Mouse (Mus musculus) spleen, adult 12 weeks (tissue): ENCODE measurements around the gene Rps6ka2.

ENCODE experiments used
- DNase-seq: peaks from one replicate; pipeline ENCODE4 v3.0.0; 2022; ENCODE audit warnings: low spot score

The Rps6ka2 gene

GRCm38 (mm10) chr17:7221310-7221709 is 51.4 kb downstream of the Rps6ka2 start:
- no peak for DNase-seq

DNA sequence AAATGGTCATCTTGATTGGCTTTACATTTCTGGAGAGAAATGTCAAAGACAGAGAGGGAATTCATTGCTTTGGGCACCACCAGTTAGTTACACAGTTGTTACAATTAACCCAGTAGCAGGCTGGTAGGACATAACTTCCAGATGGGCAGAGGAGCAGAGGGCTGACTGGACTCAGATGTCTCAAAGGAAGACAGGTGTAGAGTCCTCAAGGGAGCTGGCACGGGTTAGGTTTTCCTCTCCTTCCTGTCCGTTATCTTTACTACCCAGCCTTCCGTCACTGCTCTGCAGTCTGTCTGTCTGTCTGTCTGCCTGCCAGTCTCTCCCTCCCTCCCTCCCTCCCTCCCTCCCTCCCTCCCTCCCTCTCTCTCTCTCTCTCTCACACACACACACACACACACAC is 52.3 kb downstream of the Rps6ka2 start:
- no peak for DNase-seq

GRCm38 (mm10) chr17:7228545-7228944 is 58.6 kb downstream of the Rps6ka2 start:
- no peak for DNase-seq

DNA sequence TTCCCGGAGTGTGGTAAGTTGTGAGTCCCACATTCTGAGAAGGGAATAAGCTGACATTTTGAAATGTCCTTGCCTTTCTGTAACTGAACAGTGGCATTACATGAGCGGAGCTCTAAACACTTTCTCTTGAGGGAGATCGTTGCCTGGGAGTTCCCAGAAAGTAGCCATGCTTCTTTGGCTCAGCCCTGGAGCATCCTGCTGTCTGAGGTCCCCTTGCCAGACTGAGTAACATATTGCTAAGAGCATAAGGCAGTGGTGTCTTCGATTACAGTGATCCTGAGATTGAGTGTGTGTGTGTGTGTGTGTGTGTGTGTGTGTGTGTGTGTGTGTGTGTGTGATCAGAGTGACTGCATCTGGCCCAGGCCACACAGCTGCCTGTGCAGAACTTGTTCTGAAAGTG is 61.4 kb downstream of the Rps6ka2 start:
- DNase-seq = no peak

GRCm38 (mm10) chr17:7231790-7232189 is 61.9 kb downstream of the Rps6ka2 start:
- no peak for DNase-seq

DNA sequence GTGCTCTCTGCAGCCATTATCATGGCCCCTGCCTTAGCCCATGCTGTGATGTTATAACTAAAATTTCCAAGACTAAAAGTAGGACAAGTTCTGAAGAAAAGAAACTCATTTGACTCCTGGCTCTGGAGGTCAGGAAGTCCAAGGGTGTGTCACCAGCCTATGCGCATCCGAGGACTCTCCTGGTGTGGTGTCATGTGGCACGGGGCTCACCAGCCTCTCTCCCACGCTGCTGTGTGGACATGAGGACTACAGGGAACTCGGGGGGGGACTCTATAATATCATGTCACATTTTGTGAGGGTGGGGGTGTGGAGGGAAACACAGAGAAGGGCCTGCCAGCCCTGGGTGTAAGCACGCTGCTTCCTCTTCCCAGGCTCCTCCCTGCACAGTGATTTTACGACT is 62.5 kb downstream of the Rps6ka2 start:
- DNase-seq = no peak

GRCm38 (mm10) chr17:7233197-7233596 is 63.3 kb downstream of the Rps6ka2 start:
- DNase-seq = no peak

- no peak for DNase-seq
These were observed 67.8 kb downstream of the Rps6ka2 start for GRCm38 (mm10) chr17:7237706-7238105.

- DNase-seq = no peak
These were observed 68.9 kb downstream of the Rps6ka2 start for GRCm38 (mm10) chr17:7238766-7239165.

DNA sequence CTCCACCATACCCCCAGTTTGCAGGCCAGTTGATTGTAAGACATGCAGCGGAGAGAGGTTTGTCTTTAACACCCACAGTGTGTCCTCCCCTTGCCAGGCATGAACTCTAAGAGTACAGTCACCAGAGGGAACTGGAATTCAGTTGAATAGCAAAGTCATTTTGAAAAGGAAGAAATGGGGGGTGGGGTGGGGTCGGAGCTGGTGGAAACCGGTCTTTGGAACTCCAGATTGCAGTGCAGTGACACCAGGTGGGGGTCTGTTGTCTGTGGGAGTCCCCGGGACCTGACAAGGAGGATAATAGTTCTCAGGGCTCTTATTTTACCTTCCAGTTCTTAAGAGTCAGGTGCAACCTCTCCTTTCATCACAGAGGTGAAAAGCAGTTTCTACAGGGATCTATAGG is 70.6 kb downstream of the Rps6ka2 start:
- DNase-seq = no peak

- no peak for DNase-seq
These were observed 75.2 kb downstream of the Rps6ka2 start for GRCm38 (mm10) chr17:7245078-7245477.

DNA sequence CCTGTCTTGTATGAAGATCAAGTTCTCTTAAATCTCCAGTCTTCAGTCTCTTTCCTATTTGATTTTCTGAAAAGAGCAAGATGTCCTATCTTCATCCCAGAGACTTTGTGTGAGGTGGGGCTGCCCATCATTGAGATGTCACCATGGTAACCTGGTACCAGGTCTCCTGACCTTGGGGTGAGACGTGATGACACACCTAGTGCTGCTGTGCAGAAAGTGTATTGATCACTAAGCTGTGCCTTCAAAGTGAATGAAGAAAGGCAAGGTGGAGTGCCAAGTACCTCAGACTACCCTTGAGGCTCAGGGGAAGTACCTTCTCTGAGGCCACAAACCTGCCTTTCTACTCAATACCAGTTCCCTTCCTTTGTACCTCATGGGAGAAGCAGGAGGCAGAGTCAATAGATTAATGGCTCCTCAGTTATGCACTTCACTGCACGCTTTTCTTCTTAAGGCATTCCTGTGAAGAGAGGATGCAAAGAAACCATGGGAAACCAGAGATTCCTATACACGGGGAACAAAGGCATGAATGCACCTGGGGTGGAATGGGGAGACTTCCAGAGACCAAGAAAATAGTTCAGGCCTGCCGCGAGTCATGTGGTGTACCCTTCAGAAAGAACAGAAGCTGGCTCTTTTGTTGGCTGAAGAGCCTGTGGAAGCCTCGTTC is 77.1 kb downstream of the Rps6ka2 start:
- DNase-seq = no peak

DNA sequence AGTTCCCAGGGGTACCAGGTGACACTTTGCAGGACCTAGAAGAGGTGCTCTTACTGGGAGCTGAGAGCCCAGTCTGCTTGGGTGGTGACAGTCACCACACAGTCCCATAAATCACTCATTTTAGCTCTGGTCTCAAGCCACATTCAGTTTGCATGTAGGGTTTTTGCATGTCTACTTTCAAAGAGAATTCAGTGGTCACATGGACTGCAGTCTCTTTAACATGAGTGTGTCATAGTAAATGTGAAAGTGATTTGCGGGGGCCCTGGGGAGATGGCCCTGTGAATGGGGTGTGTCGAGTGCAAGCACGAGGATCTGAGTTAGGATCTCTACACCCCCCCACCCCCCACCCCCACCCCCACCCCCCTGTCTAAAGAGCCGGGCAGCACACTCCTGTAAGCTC is 80.5 kb downstream of the Rps6ka2 start:
- DNase-seq = no peak

DNA sequence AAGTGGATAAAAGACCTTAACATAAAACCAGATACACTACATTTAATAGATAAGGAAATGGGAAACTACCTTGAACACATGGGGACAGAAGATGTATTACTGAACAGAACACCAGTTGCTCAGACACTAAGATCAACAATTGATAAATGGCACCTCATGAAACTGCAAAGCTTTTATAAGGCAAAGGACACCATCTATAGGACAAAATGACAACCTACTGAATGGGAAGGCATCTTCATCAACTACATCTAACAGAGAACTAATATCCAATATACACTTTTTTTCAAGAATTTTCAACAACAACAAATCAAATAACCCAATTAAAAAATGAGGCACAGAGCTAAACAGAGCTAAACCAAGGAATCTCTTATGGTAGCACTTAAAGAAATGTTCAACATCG is 87.3 kb downstream of the Rps6ka2 start:
- DNase-seq = no peak

- no peak for DNase-seq
These were observed 88.9 kb downstream of the Rps6ka2 start for GRCm38 (mm10) chr17:7258748-7259359.

- no peak for DNase-seq
These were observed 90.4 kb downstream of the Rps6ka2 start for GRCm38 (mm10) chr17:7260360-7260759.

- DNase-seq = no peak
These were observed 92.1 kb downstream of the Rps6ka2 start for GRCm38 (mm10) chr17:7262056-7262455.

GRCm38 (mm10) chr17:7262620-7263019 is 92.7 kb downstream of the Rps6ka2 start:
- DNase-seq = no peak

DNA sequence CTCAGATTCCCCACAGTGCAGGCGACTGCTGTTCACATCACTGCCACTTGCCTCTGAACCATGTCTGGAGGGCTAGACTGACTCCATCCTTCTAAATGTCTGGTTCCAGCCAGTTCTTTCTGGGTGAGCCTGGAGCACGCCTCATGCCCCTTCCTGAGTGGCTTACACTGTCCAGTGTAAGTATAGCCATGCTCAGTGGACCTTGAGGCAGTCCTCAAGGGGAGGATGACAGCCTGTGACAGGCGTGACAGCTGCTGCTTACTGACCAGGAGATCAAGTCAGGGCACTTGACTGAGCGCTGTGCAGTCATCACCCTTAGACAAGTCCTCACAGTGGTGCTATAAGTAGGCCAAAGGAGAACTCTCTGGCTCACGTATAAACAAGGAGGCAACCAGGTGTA is 94.7 kb downstream of the Rps6ka2 start:
- DNase-seq = no peak

GRCm38 (mm10) chr17:7265291-7265690 is 95.4 kb downstream of the Rps6ka2 start:
- no peak for DNase-seq

DNA sequence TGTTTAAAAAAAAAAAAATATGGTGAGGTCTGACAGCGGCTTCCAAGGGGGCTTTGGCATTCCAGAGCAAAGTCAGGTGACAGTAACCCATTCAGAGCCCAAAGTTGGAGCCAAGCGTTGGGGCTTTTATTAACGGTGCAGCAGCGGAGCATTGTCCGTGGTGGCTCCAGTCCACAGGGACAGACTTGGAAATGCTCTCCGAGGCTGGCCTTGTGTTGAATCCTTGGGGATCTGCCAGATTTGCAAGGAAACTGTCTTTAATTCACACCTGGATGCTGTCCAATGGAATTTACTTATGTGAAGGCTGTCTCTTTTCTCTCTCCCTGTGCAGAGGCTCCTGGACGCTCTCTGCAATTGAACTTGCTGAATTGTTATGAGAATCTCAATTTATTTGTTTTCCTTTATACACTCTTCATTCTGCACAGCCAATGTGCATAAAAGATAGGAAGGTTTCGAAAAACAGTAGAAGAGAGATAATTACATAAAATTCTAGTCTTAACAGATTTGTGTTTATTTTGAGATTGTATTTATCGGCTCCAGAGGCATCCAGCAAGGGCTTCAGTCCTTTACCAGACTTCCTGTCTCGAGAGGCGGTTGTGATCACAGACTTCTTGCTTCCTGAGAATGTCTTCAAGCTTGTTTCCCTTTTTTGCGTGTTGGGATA is 95.9 kb downstream of the Rps6ka2 start:
- DNase-seq = no peak

DNA sequence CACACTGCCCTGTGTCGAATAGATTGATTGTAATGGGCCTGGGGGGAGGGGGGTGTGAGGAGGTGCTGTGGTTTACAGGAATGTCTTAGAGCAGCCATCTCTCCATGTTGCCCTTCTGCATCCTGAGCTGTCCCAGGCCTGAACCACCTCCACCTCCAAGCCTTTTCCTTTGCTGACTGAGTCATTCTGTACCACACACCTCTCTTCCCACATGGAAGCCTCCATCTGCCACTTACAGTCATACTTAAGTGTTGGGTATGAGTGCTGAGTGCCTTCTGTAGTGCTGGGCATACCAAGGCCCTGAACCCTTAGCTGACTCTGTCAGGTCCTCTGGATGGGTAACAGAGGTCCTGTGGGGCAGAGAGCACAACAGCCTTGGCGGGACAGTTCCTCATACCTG is 97.9 kb downstream of the Rps6ka2 start:
- no peak for DNase-seq

DNA sequence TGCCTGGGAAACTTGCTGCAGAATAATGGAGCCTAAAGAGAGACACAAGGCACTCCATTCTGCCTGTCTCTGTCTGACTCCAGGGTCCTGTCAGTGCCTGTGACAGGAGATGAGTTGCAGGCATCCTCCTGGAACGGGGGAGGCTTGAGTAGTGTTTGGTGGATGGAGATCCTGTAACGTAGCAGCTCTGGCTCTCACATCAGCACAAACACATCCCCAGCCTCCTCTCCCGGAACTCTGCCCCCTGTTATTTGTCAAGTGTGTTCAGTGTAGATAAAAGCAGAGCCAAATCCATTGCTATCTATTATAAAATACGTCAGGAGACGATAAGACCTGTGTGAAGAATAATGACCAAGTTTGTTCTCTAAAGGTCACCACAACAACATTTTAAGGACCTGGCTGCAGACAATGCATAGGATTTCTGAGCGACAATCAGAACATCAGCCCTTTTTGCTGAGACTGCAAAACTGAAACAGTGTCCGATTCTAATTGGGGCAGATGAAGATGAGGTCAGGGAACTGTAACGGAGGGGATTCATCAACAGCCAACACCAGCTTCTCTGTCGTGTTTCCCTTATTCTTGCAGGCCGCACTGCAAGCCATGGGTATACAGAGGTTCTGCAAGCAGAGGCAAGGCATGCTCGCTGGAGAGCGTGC is 99.4 kb downstream of the Rps6ka2 start:
- DNase-seq = no peak
